Mouse (Mus musculus) thymus, postnatal 10 days (tissue): ENCODE measurements around the gene Ccdc69.
"Not testable (repeated sequence)": the region's sequence is repeated elsewhere in the genome, so short reads cannot be mapped to it uniquely, and the experiment has no call there.

Experiments
- DNase-seq, 2 experiments: peaks; one replicate each; pipeline ENCODE4 v3.0.0; 2021; ENCODE audit warnings: low spot score in 2 of 2

The Ccdc69 gene

DNA sequence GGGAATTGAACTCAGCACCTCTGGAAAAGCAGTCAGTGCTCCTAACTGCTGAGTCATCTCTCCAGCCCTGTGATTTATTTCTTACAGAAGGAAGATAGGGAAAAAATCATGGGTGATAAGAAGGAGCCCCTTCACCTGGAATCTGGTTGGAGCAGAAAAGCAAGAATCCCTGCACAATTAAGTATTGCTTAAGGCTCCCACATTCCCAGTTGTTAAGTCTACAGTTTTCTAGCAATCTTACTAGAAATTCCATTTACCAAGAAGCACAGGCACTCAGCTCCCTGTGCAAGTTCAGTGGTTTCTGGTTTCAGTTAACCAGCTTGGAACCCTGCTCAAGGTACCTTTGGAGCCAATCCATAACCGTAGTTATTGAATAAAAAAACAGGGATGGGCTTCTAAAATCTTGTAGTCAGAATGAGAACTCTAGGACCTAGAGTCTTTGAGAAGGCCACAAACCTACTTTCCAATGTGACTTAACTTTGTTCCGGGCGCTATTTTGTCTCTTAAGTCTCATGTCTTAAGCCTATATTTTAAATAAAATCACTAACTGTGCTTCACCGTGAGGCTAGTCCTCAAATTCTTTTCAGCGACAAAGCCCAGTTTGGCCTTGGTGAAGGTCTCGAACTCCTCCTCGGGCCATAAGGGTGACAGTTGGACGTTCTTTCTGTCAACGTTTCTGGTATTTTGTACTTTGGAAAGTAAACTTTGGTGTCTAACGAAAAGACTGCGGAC, 19.0 kb upstream of the Ccdc69 start:
- no peak for DNase-seq

DNA sequence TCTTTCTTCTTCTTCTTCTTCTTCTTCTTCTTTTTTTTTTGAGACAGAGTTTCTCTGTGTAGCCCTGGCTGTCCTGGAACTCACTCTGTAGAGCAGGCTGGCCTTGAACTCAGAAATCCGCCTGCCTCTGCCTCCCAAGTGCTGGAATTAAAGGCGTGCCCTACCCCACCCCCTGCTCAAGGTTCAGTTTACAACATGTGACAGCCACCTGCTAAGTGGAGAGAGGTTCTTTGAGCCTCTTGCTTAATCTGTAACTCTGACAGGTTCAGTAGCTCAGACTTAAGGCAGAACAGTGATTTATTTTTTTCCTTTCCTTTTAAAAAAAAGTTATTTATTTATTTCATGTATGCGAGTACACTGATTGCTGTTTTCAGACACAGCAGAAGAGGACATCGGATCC, 18.4 kb upstream of the Ccdc69 start:
- not testable (repeated sequence) for DNase-seq

DNA sequence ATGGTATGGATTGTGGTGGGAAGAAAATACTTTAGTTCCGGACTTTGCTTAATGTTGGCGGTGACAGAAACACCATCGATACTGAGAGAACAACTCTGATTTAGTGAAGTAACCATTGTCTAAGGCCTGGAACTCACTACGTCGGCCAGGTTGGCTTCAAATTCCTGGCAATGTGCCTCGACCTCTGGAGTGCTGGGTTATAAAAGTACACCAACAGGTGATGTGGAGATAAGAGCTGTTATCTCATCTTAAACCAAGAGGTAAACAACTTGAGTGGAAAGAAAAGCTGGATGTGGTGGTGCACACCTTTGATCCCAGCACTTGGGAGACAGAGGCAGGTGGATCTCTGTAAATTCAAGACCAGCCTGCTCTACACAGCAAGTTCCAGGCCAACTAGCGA, 15.2 kb upstream of the Ccdc69 start:
- DNase-seq = no peak

GRCm38 (mm10) chr11:55089892-55090291, 12.0 kb upstream of the Ccdc69 start:
- no peak for DNase-seq

GRCm38 (mm10) chr11:55087006-55087405, 9.1 kb upstream of the Ccdc69 start:
- peak in 1 of 2 experiments; percentile 66 for DNase-seq

DNA sequence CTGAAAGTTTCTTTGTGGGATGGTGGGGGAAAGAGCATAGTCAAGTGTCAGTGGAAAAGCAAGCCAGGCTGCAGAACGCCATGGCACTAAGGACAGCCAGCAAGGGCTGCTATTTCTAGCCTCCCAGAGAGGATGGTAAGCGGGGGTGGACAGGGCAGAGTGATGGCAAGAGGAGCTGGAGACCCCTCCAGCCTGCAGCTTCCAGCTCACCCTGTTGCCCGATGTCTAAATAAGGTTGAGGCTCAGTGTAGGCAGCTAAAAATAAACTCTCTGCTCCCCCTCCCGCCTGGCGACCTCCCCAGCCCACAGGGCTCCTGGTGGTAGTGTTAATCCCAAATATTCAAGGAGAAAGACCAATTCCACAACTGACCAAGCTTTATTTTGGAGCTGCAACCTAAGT, 7.5 kb upstream of the Ccdc69 start:
- no peak for DNase-seq

DNA sequence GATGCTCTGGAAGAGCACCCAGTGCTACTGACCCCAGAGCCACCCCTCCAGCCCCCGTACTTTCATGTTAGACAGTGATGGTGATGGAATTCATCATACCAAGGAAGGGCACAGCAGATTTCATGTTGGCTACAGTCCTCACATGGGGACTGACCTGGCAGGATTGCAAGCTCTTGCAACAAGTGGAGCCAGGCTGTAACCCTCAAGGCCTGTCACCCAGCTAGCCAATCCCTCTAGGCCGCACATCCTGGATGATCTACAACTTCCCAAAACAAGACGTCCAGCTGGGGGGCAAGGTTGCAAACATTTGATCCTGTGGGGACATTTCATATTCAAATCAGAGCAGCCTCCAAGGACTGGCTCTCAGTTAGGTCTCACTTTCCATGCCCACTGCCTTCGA, 6.7 kb upstream of the Ccdc69 start:
- no peak for DNase-seq

DNA sequence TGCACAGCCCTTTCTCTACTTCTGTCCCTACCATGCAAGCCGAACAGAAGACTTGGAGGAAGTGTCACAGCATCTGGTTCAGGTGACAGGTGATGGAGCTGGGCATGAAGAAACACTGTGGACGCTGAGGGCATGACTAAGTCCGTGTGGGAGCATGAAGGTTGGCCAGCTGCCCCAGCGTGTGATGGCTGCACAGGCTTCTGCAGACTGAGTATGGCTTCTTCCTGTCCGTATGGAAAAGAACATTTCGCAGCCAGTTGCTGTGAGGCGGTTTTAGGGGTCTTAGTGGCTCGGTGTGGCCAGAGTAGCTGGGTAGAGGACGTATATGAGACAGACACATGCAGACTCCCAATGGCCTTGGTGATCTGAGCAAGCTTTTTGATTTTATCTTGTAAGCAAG, 3.3 kb upstream of the Ccdc69 start:
- no peak for DNase-seq

DNA sequence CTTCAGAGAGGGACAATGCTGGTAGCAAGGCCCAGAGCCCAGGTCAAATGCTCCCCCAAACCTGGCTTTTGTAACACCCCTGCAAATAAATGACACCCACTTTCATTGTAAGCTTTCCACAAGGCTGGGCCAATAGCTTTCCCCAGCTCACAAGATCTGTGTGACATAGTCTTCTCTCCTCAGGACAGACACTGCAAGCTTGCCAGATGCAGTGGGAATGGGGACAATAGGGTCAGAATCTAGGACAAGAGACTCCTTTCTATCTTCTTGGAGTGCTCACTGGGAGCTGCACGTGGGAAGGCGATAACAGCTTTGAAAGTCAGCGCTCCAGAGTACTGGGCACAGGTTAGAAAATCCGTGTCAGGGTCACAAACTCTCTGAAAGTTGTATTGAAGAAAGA, 1.2 kb upstream of the Ccdc69 start:
- no peak for DNase-seq

- peak in 1 of 2 experiments; percentile 38 for DNase-seq
Measured at GRCm38 (mm10) chr11:55078502-55078901, 571 bp upstream of the Ccdc69 start.

DNA sequence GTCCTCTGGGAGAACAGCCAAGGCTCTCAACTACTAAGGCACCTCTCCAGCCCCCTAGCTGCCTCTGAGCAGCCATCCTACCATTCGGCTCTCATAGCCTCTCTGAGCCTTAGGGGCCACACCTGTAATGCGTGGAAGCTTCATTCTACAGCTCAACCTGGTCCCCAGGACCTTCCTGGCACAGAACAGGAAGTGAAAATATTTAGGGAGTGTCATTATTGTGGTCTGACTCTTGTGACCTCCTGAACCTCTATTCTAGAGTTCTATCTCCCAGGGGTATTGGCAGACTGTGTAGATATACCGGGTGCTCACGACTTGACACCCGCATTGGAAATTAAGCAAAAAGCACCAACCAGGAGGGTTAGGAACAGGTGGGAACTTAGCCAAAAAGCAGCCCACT, 1.7 kb downstream of the Ccdc69 start:
- no peak for DNase-seq

DNA sequence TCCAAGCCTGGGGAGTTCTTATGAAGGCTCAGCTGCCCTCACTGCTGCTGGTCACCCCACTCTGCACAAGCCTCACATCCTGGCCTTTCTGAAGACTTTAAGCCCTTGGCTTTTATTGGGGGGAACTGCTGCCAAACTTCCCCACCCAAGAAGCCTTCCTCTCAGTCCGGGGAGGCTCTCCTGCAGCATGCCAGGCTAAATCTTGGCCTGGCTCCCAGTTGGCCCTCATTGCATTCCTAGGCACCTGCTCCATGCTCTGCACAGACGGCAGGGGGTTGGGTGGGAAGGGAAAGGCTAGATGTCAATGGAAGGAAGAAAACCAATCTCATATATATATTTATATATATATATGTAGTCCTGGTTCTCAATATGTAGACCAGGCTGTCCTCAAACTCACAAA, 2.3 kb downstream of the Ccdc69 start:
- no peak for DNase-seq

- DNase-seq = no peak
Measured at GRCm38 (mm10) chr11:55073191-55073590, 4.7 kb downstream of the Ccdc69 start.

DNA sequence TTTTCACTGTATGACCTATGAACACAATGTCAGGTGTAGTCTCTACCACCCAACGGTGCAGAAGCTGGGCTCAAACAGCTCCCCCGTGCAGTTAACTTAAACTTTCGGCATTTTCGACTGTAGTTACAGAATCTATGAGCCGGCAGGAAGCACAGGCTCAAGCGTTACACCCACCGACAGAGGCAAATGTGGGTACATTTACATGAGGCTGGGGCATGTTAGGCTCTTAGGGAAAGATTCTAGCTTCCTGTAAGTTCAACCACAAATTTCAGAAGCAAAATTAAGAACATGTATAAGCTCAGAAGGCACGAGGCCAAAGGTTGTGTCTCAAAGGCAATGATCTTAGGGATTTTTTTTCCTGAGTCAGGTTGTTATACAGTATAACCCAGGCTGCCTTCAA, 5.5 kb downstream of the Ccdc69 start:
- DNase-seq = peak; percentile 40 to 46

DNA sequence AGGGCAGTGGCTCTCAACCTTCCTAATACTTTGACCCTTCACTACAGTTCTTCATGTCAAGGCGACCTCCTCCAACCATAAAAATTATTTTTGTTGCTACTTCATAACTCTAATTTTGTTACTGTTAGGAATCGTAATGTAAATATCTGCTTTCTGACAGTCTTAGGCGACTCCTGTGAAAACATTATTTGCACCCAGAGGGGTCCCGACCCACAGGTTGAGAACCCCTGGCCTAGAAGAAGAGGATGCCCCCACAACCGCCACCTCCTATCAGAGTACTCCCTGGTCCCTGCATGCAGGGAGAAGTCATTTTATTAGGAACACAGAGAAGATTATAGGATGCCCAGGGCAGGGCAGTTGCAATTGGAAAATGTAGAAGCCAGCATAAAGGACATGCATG, 6.6 kb downstream of the Ccdc69 start:
- no peak for DNase-seq

- DNase-seq = peak in 1 of 2 experiments; percentile 23
Measured at GRCm38 (mm10) chr11:55069023-55069422, 8.9 kb downstream of the Ccdc69 start.

DNA sequence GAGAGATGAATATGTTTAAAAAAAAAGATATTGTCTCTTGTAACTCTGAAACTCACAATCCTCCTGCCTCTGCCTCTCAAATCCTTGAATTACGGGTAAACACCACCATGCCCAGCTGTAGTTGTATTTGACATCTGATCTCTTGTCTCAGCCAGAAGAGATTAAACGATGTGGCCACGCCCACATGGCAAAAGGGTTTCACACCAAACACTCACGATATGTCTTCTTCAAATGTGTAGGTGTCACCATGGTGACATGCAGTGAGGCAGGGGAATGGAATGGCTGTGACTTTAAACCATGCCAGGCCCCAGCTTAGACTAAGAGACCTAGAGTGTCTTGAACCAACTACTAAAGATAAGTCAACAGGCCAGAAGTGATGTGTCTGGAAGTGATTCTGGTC, 11.0 kb downstream of the Ccdc69 start:
- DNase-seq = no peak

GRCm38 (mm10) chr11:55062856-55063255, 15.1 kb downstream of the Ccdc69 start:
- no peak for DNase-seq

DNA sequence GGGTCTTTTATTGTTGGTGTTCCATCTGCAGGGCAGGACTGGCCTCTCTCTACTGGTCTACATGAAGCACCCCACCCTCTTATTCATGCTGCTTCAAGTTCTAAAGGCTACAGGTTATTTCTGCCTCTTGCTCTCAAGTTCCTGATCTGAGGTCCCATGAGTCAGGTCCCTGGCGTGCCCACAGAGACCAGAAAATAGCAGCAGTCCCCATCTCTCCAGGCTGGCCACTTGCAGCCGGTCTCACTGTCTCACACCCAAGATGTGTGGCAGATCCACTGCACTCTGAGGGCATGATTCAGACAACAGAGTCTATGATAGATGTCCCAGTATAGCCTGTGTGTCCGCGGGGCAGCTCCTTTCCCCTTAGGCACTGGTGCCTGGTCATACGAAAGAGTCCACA, 17.1 kb downstream of the Ccdc69 start:
- no peak for DNase-seq

DNA sequence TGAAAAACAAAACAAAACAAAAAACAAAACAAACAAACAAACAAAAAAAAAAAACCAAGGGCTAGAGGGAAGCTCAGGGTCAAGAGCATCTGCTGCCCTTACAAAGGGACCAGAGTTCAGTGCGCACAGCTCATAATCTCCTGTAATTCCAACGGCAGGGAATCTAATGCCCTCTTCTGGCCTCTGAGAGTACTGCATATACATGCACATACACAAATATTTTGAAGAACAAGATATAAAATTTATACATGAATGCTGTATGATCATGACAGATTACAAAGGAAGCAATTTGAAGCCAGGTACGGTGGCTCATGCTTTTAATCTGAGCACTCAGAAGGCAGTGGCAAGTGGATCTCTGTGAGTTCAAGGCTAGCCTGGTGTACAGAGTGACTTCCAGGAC, 20.4 kb downstream of the Ccdc69 start:
- DNase-seq = no peak

- no peak for DNase-seq
Measured at GRCm38 (mm10) chr11:55050837-55051510, 27.0 kb downstream of the Ccdc69 start.

DNA sequence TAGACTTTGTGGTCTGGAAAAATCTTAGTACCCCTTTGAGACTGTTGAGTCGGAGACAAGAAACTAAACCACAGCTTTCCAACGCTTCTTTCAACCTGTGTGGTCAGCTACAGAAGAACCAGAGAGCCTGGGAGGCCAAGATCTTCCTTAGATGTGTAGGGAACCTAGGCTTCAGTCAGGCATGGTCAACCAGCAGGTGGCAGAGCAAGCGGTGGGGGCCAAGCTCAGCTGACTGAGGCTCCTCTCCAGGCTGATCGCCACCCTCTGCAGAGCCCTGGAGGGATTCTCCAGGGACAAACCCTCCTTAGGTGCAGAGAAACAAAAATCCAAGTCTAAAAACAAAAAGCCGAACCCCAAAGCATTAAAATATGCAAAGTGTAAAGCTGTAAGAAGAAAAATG, 31.3 kb downstream of the Ccdc69 start:
- DNase-seq = peak; percentile 42 to 74

GRCm38 (mm10) chr11:55041348-55041747, 36.6 kb downstream of the Ccdc69 start:
- DNase-seq = peak in 1 of 2 experiments; percentile 25

- DNase-seq = peak; percentile 59 to 83
Measured at GRCm38 (mm10) chr11:55039591-55039990, 38.3 kb downstream of the Ccdc69 start.
